Mouse (Mus musculus) pancreas, adult 10 weeks (tissue): ENCODE results near the gene Olfr214. TPM values are rescaled to one million over a fixed set of nuclear protein-coding genes. Genes with fewer than 3 reads are reported as not detected.

Experiments
- polyA plus RNA-seq: library from polyadenylated mRNA; stranded (reverse); fragments of 350-450 nt; fragmentation: Illumina TruSeq; extraction: RNeasy Lipid Tissue Mini Kit (QIAGEN cat#74804); gene quantifications from one replicate; pipeline ENCODE4 v1.2.3, GENCODE M21; 2015; ENCODE audit warnings: low read depth, low replicate concordance; ENCODE audit not compliant: insufficient read depth

Olfr214 gene
- not detected for polyA plus RNA-seq

GRCm38 (mm10) chr6:116553935-116554334 lies at the start of gene Olfr214:
Olfr214 (plus strand) TSS chr6:116554235.

GRCm38 (mm10) chr6:116506302-116507003 lies 47.6 kb upstream of the Olfr214 start, which contains the start of gene Olfr212:
Olfr212 (plus strand) TSS chr6:116506516.

GRCm38 (mm10) chr6:116538156-116538555 lies 15.9 kb upstream of the Olfr214 start, which contains the start of gene Olfr213:
Olfr213 (plus strand) TSS chr6:116538456.

GRCm38 (mm10) chr6:116550841-116551240 lies 3.2 kb upstream of the Olfr214 start, which contains the start of gene Gm5580:
Gm5580 (plus strand) TSS chr6:116551141.

GRCm38 (mm10) chr6:116584095-116584494 lies 30.1 kb downstream of the Olfr214 start, which contains the start of gene Olfr215:
Olfr215 (minus strand) TSS chr6:116584195.

Other genes starting within 250 kb of the Olfr214 start
- 15.3 TPM for gene March8, start 216.2 kb upstream of the Olfr214 start, polyA plus RNA-seq
- gene Alox5, start 93.1 kb upstream of the Olfr214 start, polyA plus RNA-seq, result 2.1 TPM
- not detected for gene Olfr211, start 65.1 kb upstream of the Olfr214 start, polyA plus RNA-seq
- not detected for gene Olfr212, start 47.7 kb upstream of the Olfr214 start, polyA plus RNA-seq
- gene Olfr213, start 15.8 kb upstream of the Olfr214 start, polyA plus RNA-seq, result not detected
- gene Gm5580, start 3.1 kb upstream of the Olfr214 start, polyA plus RNA-seq, result not detected
- gene Olfr215, start 30.0 kb downstream of the Olfr214 start, polyA plus RNA-seq, result not detected
- gene Zfp422, start 74.8 kb downstream of the Olfr214 start, polyA plus RNA-seq, result 5.4 TPM
- 5.3 TPM for gene Depp1, start 96.4 kb downstream of the Olfr214 start, polyA plus RNA-seq
- 2.7 TPM for gene Rassf4, start 119.7 kb downstream of the Olfr214 start, polyA plus RNA-seq
- gene Tmem72, start 162.7 kb downstream of the Olfr214 start, polyA plus RNA-seq, result not detected